Mouse (Mus musculus) embryonic facial prominence, embryonic 15.5 days (tissue): Measurements from ENCODE around the gene Ttc7. TPM values are rescaled to one million over a fixed set of nuclear protein-coding genes. Genes with fewer than 3 reads are reported as not detected.

Experiments
- ATAC-seq: fragments of 200-750 bp; cut with Nextera tagmentation; 2 replicates; pipeline ENCODE4 v1.8.0; 2017; ENCODE audit warnings: low read depth, moderate TSS enrichment; ENCODE audit not compliant: insufficient number of reproducible peaks, low FRiP score, low TSS enrichment
- H3K27ac ChIP-seq: fragments of 300-500 bp; sonication (generic); replicated peaks from 2 replicates; pipeline ENCODE4 v1.5.1; 2015; ENCODE audit warnings: mild to moderate bottlenecking, inconsistent platforms
- H3K27me3 ChIP-seq: fragments of 300-500 bp; sonication (generic); 2 replicates; pipeline ENCODE4 v1.6.1; 2015; ENCODE audit warnings: inconsistent platforms
- H3K36me3 ChIP-seq: fragments of 300-500 bp; sonication (generic); 2 replicates; pipeline ENCODE4 v1.6.1; 2015; ENCODE audit warnings: mild to moderate bottlenecking, inconsistent platforms
- H3K4me1 ChIP-seq: fragments of 300-500 bp; sonication (generic); 2 replicates; pipeline ENCODE4 v1.6.1; 2015; ENCODE audit warnings: inconsistent platforms
- H3K4me2 ChIP-seq: fragments of 300-500 bp; sonication (generic); replicated peaks from 2 replicates; pipeline ENCODE4 v1.6.1; 2015; ENCODE audit warnings: mild to moderate bottlenecking, inconsistent platforms
- H3K4me3 ChIP-seq: fragments of 300-500 bp; sonication (generic); replicated peaks from 2 replicates; pipeline ENCODE4 v1.5.1; 2015; ENCODE audit warnings: mild to moderate bottlenecking, inconsistent platforms
- H3K9ac ChIP-seq: fragments of 300-500 bp; sonication (generic); 2 replicates; pipeline ENCODE4 v1.6.1; 2015; ENCODE audit warnings: inconsistent platforms
- H3K9me3 ChIP-seq: fragments of 300-500 bp; sonication (generic); replicated peaks from 2 replicates; pipeline ENCODE4 v1.6.1; 2016; ENCODE audit warnings: inconsistent platforms
- WGBS: fragments of 180-500 bp; shearing (Covaris S2); methylation state at CpG from one replicate; pipeline ENCODE4 v1.1.7; 2015; 5-methylcytosine and 5-hydroxymethylcytosine counted together
- polyA plus RNA-seq: library from polyadenylated mRNA; unstranded; fragments of >200 nt; fragmentation: Nextera tagmentation; extraction: Ambion mirVana; gene quantifications from 2 replicates; pipeline ENCODE4 v1.2.1, GENCODE M21; 2015

The Ttc7 gene
- polyA plus RNA-seq, 1 experiment from 2014 or later, result 17.3 TPM

DNA sequence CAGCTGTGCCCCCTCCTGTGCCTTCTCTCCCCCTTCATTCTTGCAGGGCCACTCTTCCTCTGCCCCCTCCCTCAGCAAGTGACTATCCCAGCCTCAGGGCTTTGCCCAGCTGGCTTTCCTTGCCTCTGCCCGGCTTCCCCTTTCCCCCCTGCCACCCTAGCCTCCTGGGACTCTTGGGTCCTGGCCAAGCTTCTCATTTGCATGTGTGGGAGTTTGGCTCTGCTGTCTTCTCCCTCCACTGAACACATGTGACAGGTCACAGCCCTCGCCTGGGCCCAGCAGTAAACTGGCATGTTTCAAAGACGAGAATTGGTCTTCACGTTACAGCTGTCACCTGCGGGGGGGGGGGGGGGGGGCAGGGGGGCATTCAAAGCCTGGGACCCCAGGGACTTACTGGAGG, 104.4 kb downstream of the Ttc7 start:
- no peak overlapping the region for H3K27ac ChIP-seq
- no peak overlapping the region for H3K9ac ChIP-seq
- no peaks in the 10 kb centered on the region for H3K36me3 ChIP-seq
- 40% methylated on average over 2 of the region's 5 CpGs for WGBS
- H3K4me3 ChIP-seq, result no peak overlapping the region
- H3K4me1 ChIP-seq, result peaks cover 5% of the 10 kb centered on the region; the same call in 1 of the 2 replicates
- no peaks in the 10 kb centered on the region for H3K9me3 ChIP-seq
- no peak overlapping the region for H3K4me2 ChIP-seq
- ATAC-seq, result no peak
- no peaks in the 10 kb centered on the region for H3K27me3 ChIP-seq

DNA sequence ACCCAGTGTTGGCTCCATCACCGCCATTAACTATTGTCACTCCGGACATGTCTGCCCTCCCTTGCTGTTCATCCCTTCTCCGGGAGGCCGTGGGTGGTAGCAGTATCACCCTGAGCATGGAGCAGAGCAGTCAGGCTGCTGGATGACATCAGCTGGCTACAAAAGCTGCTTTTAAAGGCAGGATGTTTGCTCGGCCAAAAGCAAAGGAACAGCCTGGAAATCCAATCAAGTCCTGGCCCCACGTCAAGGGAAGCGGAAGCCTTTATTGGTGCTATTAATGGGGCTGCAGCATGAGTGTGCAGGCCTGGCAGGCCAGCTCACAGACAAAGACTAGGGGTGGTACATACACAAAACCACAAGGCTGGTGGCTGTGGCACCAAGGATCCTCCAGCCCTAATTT, 108.6 kb downstream of the Ttc7 start:
- H3K4me3 ChIP-seq, result no peak overlapping the region
- H3K27me3 ChIP-seq, result no peaks in the 10 kb centered on the region
- H3K36me3 ChIP-seq, result no peaks in the 10 kb centered on the region
- 64% methylated on average over 7 of the region's 7 CpGs for WGBS
- no peaks in the 10 kb centered on the region for H3K9me3 ChIP-seq
- H3K9ac ChIP-seq, result no peak overlapping the region
- ATAC-seq, result peak; percentile 24; the same call in 1 of the 2 replicates
- peaks cover 5% of the 10 kb centered on the region; the same call in 1 of the 2 replicates for H3K4me1 ChIP-seq
- H3K4me2 ChIP-seq, result no peak overlapping the region
- H3K27ac ChIP-seq, result no peak overlapping the region

DNA sequence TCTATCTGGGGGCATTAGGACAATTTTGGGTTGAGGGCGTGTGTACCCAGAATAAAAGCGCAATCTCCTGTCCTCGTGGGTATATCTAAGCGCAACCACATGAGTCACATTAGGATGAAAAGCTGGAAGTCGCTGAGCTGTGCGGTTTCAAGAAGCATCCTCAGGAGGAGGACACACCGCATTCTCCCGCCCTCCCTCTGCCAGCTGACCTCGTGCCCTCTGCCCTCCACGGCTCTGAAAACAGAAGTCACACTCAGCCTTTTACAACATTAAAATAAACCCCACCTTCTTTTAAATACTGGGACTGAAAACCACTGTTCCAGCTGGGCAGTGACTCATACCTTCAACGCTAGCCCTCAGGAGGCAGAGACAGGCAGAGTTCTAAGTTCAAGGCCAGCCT, 114.4 kb downstream of the Ttc7 start:
- Histone ChIP-seq H3K4me1 (no peaks in the 10 kb centered on the region), H3K9me3 (no peaks in the 10 kb centered on the region), H3K36me3 (no peaks in the 10 kb centered on the region), H3K27me3 (no peaks in the 10 kb centered on the region), H3K9ac (no peak overlapping the region), H3K27ac (no peak overlapping the region), H3K4me2 (no peak overlapping the region), H3K4me3 (no peak overlapping the region)
- WGBS, result 57% methylated on average over 11 of the region's 11 CpGs
- no peak for ATAC-seq

DNA sequence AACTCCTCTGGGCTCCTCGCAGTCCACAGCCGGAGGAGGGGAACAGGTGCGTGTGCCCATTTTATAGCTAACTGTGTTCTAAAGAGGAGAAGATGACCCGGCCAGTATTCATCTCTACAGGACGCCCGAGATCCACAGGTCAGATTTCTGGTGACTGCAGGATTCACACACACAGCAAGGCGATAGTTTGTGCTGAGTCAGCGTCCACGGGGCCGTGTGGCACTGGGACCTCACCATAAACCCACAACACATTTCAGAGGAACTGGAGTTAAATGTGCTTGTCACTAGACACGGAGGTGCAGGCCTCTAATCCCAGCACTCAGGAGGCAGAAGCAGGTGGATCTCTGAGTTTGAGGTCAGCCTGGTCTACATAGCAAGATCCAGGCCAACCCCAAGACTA, 119.8 kb downstream of the Ttc7 start:
- no peaks in the 10 kb centered on the region for H3K36me3 ChIP-seq
- H3K4me1 ChIP-seq, result no peaks in the 10 kb centered on the region
- no peak overlapping the region for H3K4me3 ChIP-seq
- H3K9me3 ChIP-seq, result no peaks in the 10 kb centered on the region
- 89% methylated on average over 11 of the region's 11 CpGs for WGBS
- H3K4me2 ChIP-seq, result no peak overlapping the region
- no peak overlapping the region for H3K27ac ChIP-seq
- no peak overlapping the region for H3K9ac ChIP-seq
- ATAC-seq, result no peak
- H3K27me3 ChIP-seq, result no peaks in the 10 kb centered on the region

DNA sequence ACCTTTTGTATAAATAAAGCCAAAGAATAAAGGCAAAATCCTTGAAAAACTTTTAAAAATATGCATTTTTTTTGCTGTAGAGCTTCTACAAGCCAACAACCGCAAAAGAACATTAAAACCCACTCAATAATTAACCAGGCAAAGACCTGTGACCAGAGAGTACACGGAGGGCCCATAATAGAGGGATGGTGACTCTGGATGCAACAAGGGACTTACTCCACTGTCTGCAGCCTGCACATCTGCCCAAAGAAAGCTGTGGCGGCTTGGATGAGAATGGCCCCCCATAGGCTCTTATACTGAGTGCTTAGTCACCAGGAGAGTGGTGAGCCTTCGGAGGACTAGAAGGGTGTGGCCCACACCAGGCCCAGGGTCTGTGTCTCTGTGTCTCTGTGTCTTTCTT, 120.8 kb downstream of the Ttc7 start:
- no peaks in the 10 kb centered on the region for H3K36me3 ChIP-seq
- H3K27me3 ChIP-seq, result no peaks in the 10 kb centered on the region
- H3K4me2 ChIP-seq, result no peak overlapping the region
- ATAC-seq, result no peak
- no peak overlapping the region for H3K9ac ChIP-seq
- 0 out of 2 replicates have a peak, but pooled peaks cover 3% of the 10 kb centered on the region for H3K4me1 ChIP-seq
- H3K27ac ChIP-seq, result no peak overlapping the region
- H3K4me3 ChIP-seq, result no peak overlapping the region
- 78% methylated on average over 4 of the region's 4 CpGs for WGBS
- no peaks in the 10 kb centered on the region for H3K9me3 ChIP-seq

DNA sequence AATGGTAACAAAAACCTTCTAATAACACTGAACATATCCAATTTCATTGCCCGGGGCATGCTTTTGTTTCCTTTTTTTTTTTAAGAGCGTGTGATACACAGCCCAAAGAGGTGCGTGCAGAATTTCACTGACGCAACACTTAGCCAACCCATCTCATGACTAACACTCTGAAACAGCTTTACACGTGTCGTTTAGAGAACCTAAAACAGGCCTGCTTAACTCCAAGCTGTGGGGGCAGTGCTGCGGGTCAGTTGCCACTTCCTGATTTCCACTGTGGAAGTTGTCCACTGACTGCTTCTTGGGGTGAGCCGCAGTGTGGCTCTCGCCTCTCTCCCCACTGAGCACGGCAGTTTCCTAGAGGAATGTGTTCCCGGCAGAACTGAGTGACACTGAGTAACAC, 122.9 kb downstream of the Ttc7 start:
- no peak for ATAC-seq
- no peaks in the 10 kb centered on the region for H3K36me3 ChIP-seq
- no peak overlapping the region for H3K4me2 ChIP-seq
- H3K9ac ChIP-seq, result no peak overlapping the region
- WGBS, result 50% methylated on average over 11 of the region's 11 CpGs
- H3K9me3 ChIP-seq, result no peaks in the 10 kb centered on the region
- no peak overlapping the region for H3K27ac ChIP-seq
- H3K4me3 ChIP-seq, result no peak overlapping the region
- H3K27me3 ChIP-seq, result no peaks in the 10 kb centered on the region
- H3K4me1 ChIP-seq, result 0 out of 2 replicates have a peak, but pooled peaks cover 6% of the 10 kb centered on the region

DNA sequence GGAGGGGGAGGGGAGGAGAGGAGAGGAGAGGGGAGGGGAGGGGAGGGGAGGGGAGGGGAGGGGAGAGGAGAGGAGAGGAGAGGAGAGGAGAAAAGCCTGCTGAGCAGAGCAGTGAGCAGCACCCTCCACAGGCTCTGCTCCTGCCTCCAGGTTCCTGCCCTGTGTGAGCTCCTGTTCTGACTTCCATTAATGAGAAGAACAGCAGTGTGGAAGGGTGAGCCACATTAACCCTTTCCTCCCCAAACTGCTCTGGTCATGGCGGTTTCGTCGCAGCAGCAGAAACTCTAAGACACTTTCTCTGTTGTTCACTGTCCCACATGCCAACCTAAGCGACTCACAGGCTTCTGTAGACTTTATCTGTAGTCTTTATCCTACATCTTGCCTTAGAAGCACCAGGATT, 124.0 kb downstream of the Ttc7 start:
- Histone ChIP-seq H3K4me3 (no peak overlapping the region), H3K9ac (no peak overlapping the region), H3K27ac (no peak overlapping the region), H3K9me3 (no peaks in the 10 kb centered on the region), H3K36me3 (no peaks in the 10 kb centered on the region), H3K4me1 (0 out of 2 replicates have a peak, but pooled peaks cover 6% of the 10 kb centered on the region), H3K4me2 (no peak overlapping the region), H3K27me3 (no peaks in the 10 kb centered on the region)
- ATAC-seq, result no peak
- WGBS, result 79% methylated on average over 4 of the region's 4 CpGs

DNA sequence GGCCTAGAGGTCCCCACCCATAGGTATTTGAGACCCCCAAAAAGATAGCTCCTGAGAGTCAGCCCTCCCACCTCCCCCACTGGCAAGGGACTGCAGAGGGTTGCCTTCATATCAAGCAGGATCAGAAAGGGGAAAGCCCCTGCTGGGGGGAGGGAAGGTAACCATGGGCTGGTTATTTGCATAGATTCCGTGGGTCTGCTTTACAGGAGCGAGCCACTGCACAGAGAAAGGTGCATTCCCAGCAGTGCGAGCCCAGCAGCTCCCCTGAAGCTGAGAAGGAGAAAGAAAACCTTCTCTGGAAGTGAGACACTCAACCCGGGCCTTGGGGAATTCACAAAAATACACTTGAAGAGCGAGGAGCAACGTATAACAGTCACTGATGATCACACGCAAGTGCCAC, 135.4 kb downstream of the Ttc7 start:
- Histone ChIP-seq H3K27ac (no peak overlapping the region), H3K4me1 (no peaks in the 10 kb centered on the region), H3K4me2 (no peak overlapping the region), H3K9me3 (no peaks in the 10 kb centered on the region), H3K36me3 (no peaks in the 10 kb centered on the region), H3K4me3 (no peak overlapping the region), H3K9ac (no peak overlapping the region), H3K27me3 (no peaks in the 10 kb centered on the region)
- 70% methylated on average over 7 of the region's 7 CpGs for WGBS
- ATAC-seq, result no peak

DNA sequence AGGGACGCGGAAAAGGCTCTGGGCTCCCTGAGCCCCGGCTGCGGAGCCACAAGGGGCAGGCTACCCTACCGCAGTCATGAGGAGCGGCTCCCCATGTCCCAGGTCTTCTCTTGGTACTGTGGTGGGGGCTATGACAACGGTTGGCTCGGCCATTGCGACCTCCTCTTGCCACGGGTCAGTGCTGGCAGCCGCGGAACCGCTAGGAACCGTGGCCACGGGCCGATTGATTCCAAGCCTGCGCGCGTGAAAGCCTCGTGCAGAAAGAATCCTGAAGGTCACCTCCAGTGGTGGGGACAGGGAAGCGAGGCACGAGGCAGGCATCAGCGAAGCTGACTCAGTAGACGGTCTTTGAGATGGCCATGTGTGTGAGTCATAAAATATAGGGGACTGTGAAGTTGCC, 144.8 kb downstream of the Ttc7 start, which contains the start of gene Stpg4:
Stpg4 (minus strand) TSS at position 231 of the 400 bp plus-strand sequence.
- Histone ChIP-seq H3K4me3 (no peak within 1 kb of the TSS), H3K9me3 (no peaks in the 10 kb centered on the region), H3K9ac (no peak within 1 kb of the TSS), H3K36me3 (peaks cover 28% of the 10 kb centered on the region), H3K27me3 (no peaks in the 10 kb centered on the region), H3K27ac (no peak within 1 kb of the TSS; the same call in 1 of the 2 replicates), H3K4me2 (no peak within 1 kb of the TSS; the same call in 1 of the 2 replicates), H3K4me1 (0 out of 2 replicates have a peak, but pooled peaks cover 4% of the 10 kb centered on the region)
- no peak for ATAC-seq
- WGBS, result 54% methylated on average over 24 of the region's 24 CpGs

DNA sequence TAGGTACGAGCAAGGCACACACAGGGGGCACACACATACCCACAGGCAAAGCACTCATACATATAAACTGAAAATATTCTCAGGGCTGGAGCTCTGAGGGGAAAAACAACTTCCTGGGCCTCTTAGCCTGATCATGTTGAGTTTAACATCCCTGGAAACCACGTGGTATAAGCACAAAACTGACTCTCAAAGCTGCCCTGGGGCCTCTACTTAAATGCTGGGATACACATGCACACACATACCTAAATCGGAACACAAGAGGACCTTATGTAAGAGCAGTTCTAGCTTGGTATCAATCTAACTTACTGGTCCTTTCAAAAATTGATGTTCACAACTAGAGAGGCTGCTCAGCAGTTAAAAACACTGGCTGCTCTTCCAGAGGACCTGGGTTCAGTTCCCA, 146.7 kb downstream of the Ttc7 start:
- H3K27ac ChIP-seq, result no peak overlapping the region
- H3K4me2 ChIP-seq, result no peak overlapping the region
- H3K9me3 ChIP-seq, result no peaks in the 10 kb centered on the region
- H3K4me1 ChIP-seq, result 0 out of 2 replicates have a peak, but pooled peaks cover 4% of the 10 kb centered on the region
- no peak for ATAC-seq
- H3K36me3 ChIP-seq, result peaks cover 41% of the 10 kb centered on the region
- H3K4me3 ChIP-seq, result no peak overlapping the region
- WGBS, result 53% methylated on average over 3 of the region's 3 CpGs
- H3K9ac ChIP-seq, result no peak overlapping the region
- H3K27me3 ChIP-seq, result no peaks in the 10 kb centered on the region
